Mouse (Mus musculus) thymus, postnatal 10 days (tissue): ENCODE measurements around the gene Hcfc1r1.

ENCODE experiments used
- DNase-seq, 2 experiments: peaks; one replicate each; pipeline ENCODE4 v3.0.0; 2021; ENCODE audit warnings: low spot score in 2 of 2

The Hcfc1r1 gene

GRCm38 (mm10) chr17:23719455-23719854 lies 46.1 kb downstream of the Hcfc1r1 start:
- no peak for DNase-seq

GRCm38 (mm10) chr17:23721886-23722285 lies 48.5 kb downstream of the Hcfc1r1 start:
- no peak for DNase-seq

- no peak for DNase-seq
These were observed 49.2 kb downstream of the Hcfc1r1 start, which contains the start of gene 1520401A03Rik for GRCm38 (mm10) chr17:23722376-23723125. 1520401A03Rik (minus strand) TSS chr17:23722783.
